Mouse (Mus musculus) thymus, adult 18-20 months (tissue): ENCODE data around the gene Trappc1.

Source experiments
- DNase-seq, 2 experiments: peaks; one replicate each; pipeline ENCODE4 v3.0.0; 2022; ENCODE audit warnings: mixed read lengths in 2 of 2

Gene Trappc1

GRCm38 (mm10) chr11:69331929-69332405 lies 8.2 kb downstream of the Trappc1 start:
- peak; percentile 56 to 71 for DNase-seq

- DNase-seq: no peak
Observed at GRCm38 (mm10) chr11:69332713-69333253, 9.0 kb downstream of the Trappc1 start.

GRCm38 (mm10) chr11:69333922-69334321 lies 10.1 kb downstream of the Trappc1 start:
- no peak for DNase-seq

- no peak for DNase-seq
Observed at GRCm38 (mm10) chr11:69334796-69335195, 11.0 kb downstream of the Trappc1 start.

- peak; percentile 56 to 67 for DNase-seq
Observed at GRCm38 (mm10) chr11:69340161-69341131, 16.7 kb downstream of the Trappc1 start, which contains the start of gene Rnf227. TSS of gene Rnf227 (plus strand) at chr11:69340461.

- no peak for DNase-seq
Observed at GRCm38 (mm10) chr11:69346441-69346840, 22.7 kb downstream of the Trappc1 start.

GRCm38 (mm10) chr11:69356544-69356943 lies 32.8 kb downstream of the Trappc1 start:
- no peak for DNase-seq

GRCm38 (mm10) chr11:69357690-69358089 lies 33.9 kb downstream of the Trappc1 start:
- no peak for DNase-seq

GRCm38 (mm10) chr11:69362021-69362420 lies 38.2 kb downstream of the Trappc1 start:
- DNase-seq: no peak

- no peak for DNase-seq
Observed at GRCm38 (mm10) chr11:69362479-69362878, 38.7 kb downstream of the Trappc1 start.

GRCm38 (mm10) chr11:69364376-69364775 lies 40.6 kb downstream of the Trappc1 start:
- no peak for DNase-seq

GRCm38 (mm10) chr11:69364910-69365309 lies 41.1 kb downstream of the Trappc1 start:
- DNase-seq: peak in 1 of 2 experiments; percentile 53

- no peak for DNase-seq
Observed at GRCm38 (mm10) chr11:69365722-69366121, 41.9 kb downstream of the Trappc1 start.

- peak; percentile 80 to 87 for DNase-seq
Observed at GRCm38 (mm10) chr11:69366157-69366854, 42.5 kb downstream of the Trappc1 start.

GRCm38 (mm10) chr11:69366855-69367615 lies 43.3 kb downstream of the Trappc1 start:
- peak in 1 of 2 experiments; percentile 35 for DNase-seq

- peak in 1 of 2 experiments; percentile 52 for DNase-seq
Observed at GRCm38 (mm10) chr11:69367616-69368355, 44.0 kb downstream of the Trappc1 start.

- no peak for DNase-seq
Observed at GRCm38 (mm10) chr11:69368356-69369214, 44.8 kb downstream of the Trappc1 start.

- peak in 1 of 2 experiments; percentile 45 for DNase-seq
Observed at GRCm38 (mm10) chr11:69369215-69369989, 45.6 kb downstream of the Trappc1 start, which contains the start of gene Chd3. TSS of gene Chd3 (minus strand) at chr11:69369406.

- no peak for DNase-seq
Observed at GRCm38 (mm10) chr11:69369990-69370816, 46.4 kb downstream of the Trappc1 start.
